Mouse (Mus musculus): ENCODE results near the gene Rabggta. TPM values are rescaled to one million over a fixed set of nuclear protein-coding genes. Genes with fewer than 3 reads are reported as not detected.

Rabggta gene
- total RNA-seq, 1 experiment from 2014 or later, result 17.2 TPM

Other genes starting within 250 kb of the Rabggta start
- gene Dhrs4, start 243.5 kb downstream of the Rabggta start, total RNA-seq (2017), result 68.5 and 99.2 TPM in 2 replicates
- 2.3 and 2.7 TPM in 2 replicates for gene Carmil3, start 231.6 kb downstream of the Rabggta start, total RNA-seq (2017)
- gene Cpne6, start 211.8 kb downstream of the Rabggta start, total RNA-seq (2017), result not detected in 2 replicates
- gene Nrl, start 197.3 kb downstream of the Rabggta start, total RNA-seq (2017), result not detected in 2 replicates
- gene Pck2, start 182.0 kb downstream of the Rabggta start, total RNA-seq (2017), result 50.8 and 58.0 TPM in 2 replicates
- gene Dcaf11, start 162.3 kb downstream of the Rabggta start, total RNA-seq (2017), result 47.6 and 53.3 TPM in 2 replicates
- 3.4 TPM in 1 of 2 replicates, not detected in the other for gene A730061H03Rik, start 161.9 kb downstream of the Rabggta start, total RNA-seq (2017)
- not detected in 2 replicates for gene Fitm1, start 146.6 kb downstream of the Rabggta start, total RNA-seq (2017)
- gene Psme1, start 144.1 kb downstream of the Rabggta start, total RNA-seq (2017), result 367 and 390 TPM in 2 replicates
- gene Emc9, start 137.0 kb downstream of the Rabggta start, total RNA-seq (2017), result 8.5 and 8.9 TPM in 2 replicates
- gene Psme2, start 131.2 kb downstream of the Rabggta start, total RNA-seq (2017), result 189 and 244 TPM in 2 replicates
- 11.5 and 19.8 TPM in 2 replicates for gene Rnf31, start 130.6 kb downstream of the Rabggta start, total RNA-seq (2017)
- 61.3 and 91.7 TPM in 2 replicates for gene Irf9, start 118.7 kb downstream of the Rabggta start, total RNA-seq (2017)
- 15.4 and 17.9 TPM in 2 replicates for gene Rec8, start 104.2 kb downstream of the Rabggta start, total RNA-seq (2017)
- gene Ipo4, start 86.3 kb downstream of the Rabggta start, total RNA-seq (2017), result 14.3 and 35.2 TPM in 2 replicates
- 1.8 and 8.2 TPM in 2 replicates for gene Gm49378, start 84.4 kb downstream of the Rabggta start, total RNA-seq (2017)
- gene Tm9sf1, start 78.5 kb downstream of the Rabggta start, total RNA-seq (2017), result 48.5 and 55.1 TPM in 2 replicates
- 0.40 and 0.94 TPM in 2 replicates for gene Tssk4, start 72.1 kb downstream of the Rabggta start, total RNA-seq (2017)
- 29.1 and 31.1 TPM in 2 replicates for gene Mdp1, start 61.8 kb downstream of the Rabggta start, total RNA-seq (2017)
- 30.7 and 38.3 TPM in 2 replicates for gene Gmpr2, start 50.3 kb downstream of the Rabggta start, total RNA-seq (2017)
- 209 and 317 TPM in 2 replicates for gene Nedd8, start 50.1 kb downstream of the Rabggta start, total RNA-seq (2017)
- 27.3 and 34.1 TPM in 2 replicates for gene Tinf2, start 40.4 kb downstream of the Rabggta start, total RNA-seq (2017)
- 1.3 and 5.8 TPM in 2 replicates for gene Tgm1, start 8.3 kb downstream of the Rabggta start, total RNA-seq (2017)
- gene Dhrs1, start 23.4 kb upstream of the Rabggta start, total RNA-seq (2017), result 25.3 TPM in 2 replicates
- gene Nop9, start 23.4 kb upstream of the Rabggta start, total RNA-seq (2017), result 16.6 and 20.9 TPM in 2 replicates
- not detected in 2 replicates for gene Cideb, start 36.2 kb upstream of the Rabggta start, total RNA-seq (2017)
- 0.60 and 0.63 TPM in 2 replicates for gene Ltb4r2, start 39.2 kb upstream of the Rabggta start, total RNA-seq (2017)
- 4.0 and 11.2 TPM in 2 replicates for gene Ltb4r1, start 43.7 kb upstream of the Rabggta start, total RNA-seq (2017)
- gene Adcy4, start 61.8 kb upstream of the Rabggta start, total RNA-seq (2017), result 1.0 and 2.2 TPM in 2 replicates
- gene Ripk3, start 66.6 kb upstream of the Rabggta start, total RNA-seq (2017), result 23.8 and 47.9 TPM in 2 replicates
- gene Nfatc4, start 100.9 kb upstream of the Rabggta start, total RNA-seq (2017), result 0.31 and 0.35 TPM in 2 replicates
- gene Nynrin, start 131.7 kb upstream of the Rabggta start, total RNA-seq (2017), result 13.0 and 13.1 TPM in 2 replicates
- 0.05 TPM in 1 of 2 replicates, not detected in the other for gene Cbln3, start 162.1 kb upstream of the Rabggta start, total RNA-seq (2017)
- 40.6 and 50.5 TPM in 2 replicates for gene Khnyn, start 162.7 kb upstream of the Rabggta start, total RNA-seq (2017)
- gene Sdr39u1, start 178.0 kb upstream of the Rabggta start, total RNA-seq (2017), result 10.3 and 27.3 TPM in 2 replicates
- 0.88 TPM in 1 of 2 replicates, not detected in the other for gene Cma1, start 222.4 kb upstream of the Rabggta start, total RNA-seq (2017)
- gene Cma2, start 228.7 kb upstream of the Rabggta start, total RNA-seq (2017), result not detected in 2 replicates